Mouse (Mus musculus) testis, adult 2 months (tissue): ENCODE measurements around the gene Cd33. TPM values are rescaled to one million over a fixed set of nuclear protein-coding genes. Genes with fewer than 3 reads are reported as not detected.

Experiments used
- H3K27ac ChIP-seq: fragments of 200-500 bp; 2 replicates; pipeline ENCODE4 v1.5.1; 2012; ENCODE audit warnings: low read depth, low read length; ENCODE audit not compliant: control insufficient read depth, insufficient read depth
- H3K27me3 ChIP-seq: fragments of 200-500 bp; 2 replicates; pipeline ENCODE4 v1.6.1; 2012; ENCODE audit warnings: mild to moderate bottlenecking, low read length, moderate library complexity; ENCODE audit not compliant: control insufficient read depth, insufficient read depth
- H3K36me3 ChIP-seq: fragments of 200-500 bp; 2 replicates; pipeline ENCODE4 v1.6.1; 2012; ENCODE audit warnings: mild to moderate bottlenecking, low read length; ENCODE audit not compliant: control insufficient read depth, insufficient read depth
- H3K4me1 ChIP-seq: fragments of 200-500 bp; 2 replicates; pipeline ENCODE4 v1.6.1; 2012; ENCODE audit warnings: low read length; ENCODE audit not compliant: control insufficient read depth, insufficient read depth
- H3K4me3 ChIP-seq: fragments of 200-500 bp; 2 replicates; pipeline ENCODE4 v1.5.1; 2012; ENCODE audit warnings: low read depth, mild to moderate bottlenecking, low read length, moderate library complexity, mixed read lengths; ENCODE audit not compliant: control insufficient read depth
- CTCF ChIP-seq: fragments of 200-500 bp; IDR thresholded peaks from 2 replicates; pipeline ENCODE4 v1.5.1; 2012; ENCODE audit warnings: low read depth, mild to moderate bottlenecking, inconsistent platforms, low read length, moderate library complexity; ENCODE audit not compliant: control insufficient read depth, insufficient read depth, insufficient replicate concordance
- POLR2A ChIP-seq: fragments of 200-500 bp; IDR thresholded peaks from 2 replicates; pipeline ENCODE4 v1.6.1; 2012; ENCODE audit warnings: low read depth, mild to moderate bottlenecking, inconsistent platforms, low read length, moderate library complexity; ENCODE audit not compliant: control insufficient read depth
- polyA plus RNA-seq: library from polyadenylated mRNA; depleted of rRNA; stranded (reverse); fragments of >200 nt; gene quantifications from 2 replicates; pipeline ENCODE4 v1.2.3, GENCODE M21; 2012

Gene Cd33
- polyA plus RNA-seq, 1 experiment, result 7.5 TPM

- H3K36me3 ChIP-seq, result no peaks in the 10 kb centered on the region
- H3K27me3 ChIP-seq, result no peaks in the 10 kb centered on the region
- no peaks in the 10 kb centered on the region; the same call in 1 of the 2 replicates for H3K4me1 ChIP-seq
- H3K4me3 ChIP-seq, result no peak overlapping the region
- H3K27ac ChIP-seq, result no peak overlapping the region
- no peak for TF ChIP-seq POLR2A
- no peak for TF ChIP-seq CTCF
These were observed 29.2 kb downstream of the Cd33 start for GRCm38 (mm10) chr7:43515076-43515475.

- Histone ChIP-seq H3K36me3 (no peaks in the 10 kb centered on the region), H3K4me3 (no peak overlapping the region), H3K27ac (no peak overlapping the region), H3K4me1 (no peaks in the 10 kb centered on the region), H3K27me3 (no peaks in the 10 kb centered on the region)
- TF ChIP-seq CTCF, result no peak
- TF ChIP-seq POLR2A, result no peak
These were observed 31.7 kb downstream of the Cd33 start for GRCm38 (mm10) chr7:43512519-43512918.

GRCm38 (mm10) chr7:43511707-43512478, 32.3 kb downstream of the Cd33 start:
- Histone ChIP-seq H3K36me3 (no peaks in the 10 kb centered on the region), H3K4me3 (no peak overlapping the region), H3K4me1 (no peaks in the 10 kb centered on the region), H3K27ac (no peak overlapping the region), H3K27me3 (no peaks in the 10 kb centered on the region)
- TF ChIP-seq POLR2A (no peak), CTCF (no peak)

- TF ChIP-seq CTCF (peak; percentile 42; the same call in 1 of the 2 replicates), POLR2A (no peak)
- H3K27ac ChIP-seq, result no peak overlapping the region
- no peak overlapping the region for H3K4me3 ChIP-seq
- no peaks in the 10 kb centered on the region for H3K27me3 ChIP-seq
- H3K4me1 ChIP-seq, result peaks cover 9% of the 10 kb centered on the region
- no peaks in the 10 kb centered on the region for H3K36me3 ChIP-seq
These were observed 48.7 kb downstream of the Cd33 start for GRCm38 (mm10) chr7:43495343-43496021.

- no peaks in the 10 kb centered on the region for H3K36me3 ChIP-seq
- peaks cover 17% of the 10 kb centered on the region for H3K4me1 ChIP-seq
- no peaks in the 10 kb centered on the region for H3K27me3 ChIP-seq
- H3K4me3 ChIP-seq, result no peak overlapping the region
- no peak overlapping the region for H3K27ac ChIP-seq
- TF ChIP-seq POLR2A (no peak), CTCF (no peak)
These were observed 53.4 kb downstream of the Cd33 start for GRCm38 (mm10) chr7:43490861-43491260.

GRCm38 (mm10) chr7:43490182-43490584, 54.0 kb downstream of the Cd33 start:
- Histone ChIP-seq H3K4me3 (peak overlapping the region; percentile 58), H3K27me3 (no peaks in the 10 kb centered on the region), H3K36me3 (no peaks in the 10 kb centered on the region), H3K27ac (peak overlapping the region; percentile 34; the same call in 1 of the 2 replicates), H3K4me1 (peaks cover 16% of the 10 kb centered on the region)
- TF ChIP-seq CTCF (no peak), POLR2A (no peak)

- peak within 1 kb of the TSS; percentile 58 for H3K4me3 ChIP-seq
- TF ChIP-seq CTCF, result no peak
- H3K27me3 ChIP-seq, result no peaks in the 10 kb centered on the region
- H3K27ac ChIP-seq, result peak within 1 kb of the TSS; percentile 34; the same call in 1 of the 2 replicates
- H3K36me3 ChIP-seq, result no peaks in the 10 kb centered on the region
- peaks cover 12% of the 10 kb centered on the region for H3K4me1 ChIP-seq
These were observed 54.5 kb downstream of the Cd33 start, which contains the start of gene Iglon5 for GRCm38 (mm10) chr7:43489631-43490125. TSS of gene Iglon5 (minus strand) at chr7:43490075.
